Mouse (Mus musculus) midbrain, embryonic 14.5 days (tissue): ENCODE measurements around the gene E2f1. TPM values are rescaled to one million over a fixed set of nuclear protein-coding genes. Genes with fewer than 3 reads are reported as not detected.

Experiments
- ATAC-seq: fragments of 200-750 bp; cut with Nextera tagmentation; 2 replicates; pipeline ENCODE4 v1.8.0; 2017; ENCODE audit warnings: moderate number of reproducible peaks, moderate library complexity; ENCODE audit not compliant: low FRiP score, low TSS enrichment
- DNase-seq: peaks from one replicate; pipeline ENCODE4 v3.0.0-alpha.2; 2015
- H3K27ac ChIP-seq: fragments of 300-500 bp; sonication (generic); replicated peaks from 2 replicates; pipeline ENCODE4 v1.5.1; 2014; ENCODE audit warnings: mild to moderate bottlenecking, low read depth, low read length, moderate library complexity
- H3K27me3 ChIP-seq: fragments of 300-500 bp; sonication (generic); 2 replicates; pipeline ENCODE4 v1.6.1; 2014; ENCODE audit warnings: low read length, control low read depth, mixed read lengths; ENCODE audit not compliant: control insufficient read depth, insufficient read depth
- H3K36me3 ChIP-seq: fragments of 300-500 bp; sonication (generic); 2 replicates; pipeline ENCODE4 v1.6.1; 2014; ENCODE audit warnings: low read length, control low read depth; ENCODE audit not compliant: control insufficient read depth, insufficient read depth
- H3K4me1 ChIP-seq: fragments of 300-500 bp; sonication (generic); 2 replicates; pipeline ENCODE4 v1.6.1; 2014; ENCODE audit warnings: mild to moderate bottlenecking, antibody characterized with exemption, low read length, control low read depth; ENCODE audit not compliant: control insufficient read depth, insufficient read depth
- H3K4me2 ChIP-seq: fragments of 300-500 bp; sonication (generic); 2 replicates; pipeline ENCODE4 v1.6.1; 2014; ENCODE audit warnings: mild to moderate bottlenecking, low read length, moderate library complexity
- H3K4me3 ChIP-seq: fragments of 300-500 bp; sonication (generic); replicated peaks from 2 replicates; pipeline ENCODE4 v1.5.1; 2014; ENCODE audit warnings: low read depth, low read length
- H3K9ac ChIP-seq: fragments of 300-500 bp; sonication (generic); replicated peaks from 2 replicates; pipeline ENCODE4 v1.6.1; 2014; ENCODE audit warnings: mild to moderate bottlenecking, low read length, moderate library complexity
- H3K9me3 ChIP-seq: fragments of 300-500 bp; sonication (generic); 2 replicates; pipeline ENCODE4 v1.6.1; 2016; ENCODE audit warnings: low read length, control low read depth, mixed read lengths; ENCODE audit not compliant: control insufficient read depth
- WGBS: fragments of 180-500 bp; shearing (Covaris S2); extraction: QIAGEN DNeasy Blood & Tissue Kit; methylation state at CpG from one replicate; pipeline ENCODE4 v1.1.7; 2014; 5-methylcytosine and 5-hydroxymethylcytosine counted together
- polyA plus RNA-seq: library from polyadenylated mRNA; unstranded; fragments of >200 nt; fragmentation: Nextera tagmentation; extraction: Ambion mirVana; gene quantifications from 2 replicates; pipeline ENCODE4 v1.2.1, GENCODE M21; 2014

E2f1 gene
- polyA plus RNA-seq, 1 experiment from 2014 or later, result 3.2 TPM

DNA sequence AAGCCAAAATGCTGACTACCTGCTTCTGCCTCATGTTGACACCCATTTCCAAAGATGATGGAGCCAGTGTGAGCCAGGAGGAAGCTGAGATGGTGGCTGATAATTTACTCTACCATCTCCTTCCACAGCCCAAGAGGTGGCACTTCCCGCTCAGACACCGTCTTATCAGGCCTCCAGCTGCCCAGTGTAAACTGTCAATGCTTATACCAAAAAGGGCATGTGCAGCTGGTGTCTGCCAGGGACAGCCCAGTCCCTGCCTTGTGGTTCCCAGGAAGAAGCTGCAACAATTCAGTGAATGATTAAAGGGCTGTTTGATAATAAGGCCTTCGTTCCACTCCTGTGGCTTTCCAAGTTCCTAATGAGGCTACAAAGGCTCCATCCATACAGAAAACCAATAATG is 31.0 kb downstream of the E2f1 start:
- Histone ChIP-seq H3K4me3 (no peak overlapping the region), H3K27ac (peak overlapping the region; percentile 37; the same call in 1 of the 2 replicates), H3K9me3 (no peaks in the 10 kb centered on the region), H3K4me2 (no peak overlapping the region), H3K9ac (no peak overlapping the region; the same call in 1 of the 2 replicates), H3K4me1 (peaks cover 4% of the 10 kb centered on the region; the same call in 1 of the 2 replicates), H3K36me3 (peaks cover 27% of the 10 kb centered on the region), H3K27me3 (no peaks in the 10 kb centered on the region)
- WGBS, result 58% methylated on average over 3 of the region's 3 CpGs
- no peak for ATAC-seq
- no peak for DNase-seq

DNA sequence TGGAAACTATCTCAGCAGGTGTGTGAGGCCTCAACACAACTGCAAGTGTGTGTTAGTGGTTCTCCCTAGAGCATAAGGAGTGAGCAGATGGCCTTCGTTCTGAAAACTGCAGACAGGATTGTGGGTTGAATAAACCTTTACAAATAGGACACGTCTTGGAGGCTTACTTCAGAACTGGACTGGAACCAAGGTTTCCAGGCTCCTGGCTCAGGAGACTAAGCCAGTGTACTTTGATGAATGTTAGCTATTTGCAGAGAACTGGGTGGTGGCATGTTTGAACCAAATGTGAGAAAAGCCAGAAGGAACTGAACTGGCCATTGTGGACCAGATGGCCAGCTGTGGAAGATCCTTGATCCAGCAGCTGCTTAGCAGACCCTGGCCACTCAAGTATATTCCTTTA is 31.4 kb downstream of the E2f1 start:
- DNase-seq (no peak), ATAC-seq (no peak)
- Histone ChIP-seq H3K4me1 (peaks cover 6% of the 10 kb centered on the region; the same call in 1 of the 2 replicates), H3K27me3 (no peaks in the 10 kb centered on the region), H3K4me3 (no peak overlapping the region), H3K27ac (peak overlapping the region; percentile 37; the same call in 1 of the 2 replicates), H3K4me2 (no peak overlapping the region), H3K9me3 (no peaks in the 10 kb centered on the region), H3K9ac (no peak overlapping the region; the same call in 1 of the 2 replicates), H3K36me3 (peaks cover 29% of the 10 kb centered on the region)
- WGBS, result 51% methylated on average over 2 of the region's 2 CpGs

DNA sequence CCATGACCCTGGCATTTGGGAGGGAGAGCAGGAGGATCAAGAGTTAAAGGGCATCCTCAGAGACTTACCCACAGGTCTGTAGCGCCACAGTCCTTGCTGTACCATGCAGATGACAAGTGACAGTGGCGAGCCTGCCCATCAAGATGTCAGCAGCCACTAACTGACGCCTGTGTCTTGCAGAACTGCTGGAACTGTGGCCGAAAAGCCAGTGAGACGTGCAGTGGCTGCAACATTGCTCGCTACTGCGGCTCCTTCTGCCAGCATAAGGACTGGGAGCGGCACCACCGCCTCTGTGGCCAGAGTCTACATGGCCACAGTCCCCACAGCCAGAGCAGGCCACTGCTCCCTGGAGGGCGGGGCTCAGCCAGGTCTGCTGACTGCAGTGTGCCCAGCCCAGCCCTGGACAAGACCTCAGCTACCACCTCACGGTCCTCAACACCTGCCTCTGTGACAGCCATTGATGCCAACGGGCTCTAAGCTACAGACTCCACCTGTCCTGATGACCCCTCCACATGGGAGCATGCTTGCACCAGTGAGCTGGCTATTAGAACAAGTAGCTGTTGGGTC is 34.9 kb downstream of the E2f1 start:
- H3K4me2 ChIP-seq, result no peak overlapping the region
- no peaks in the 10 kb centered on the region for H3K9me3 ChIP-seq
- peaks cover 55% of the 10 kb centered on the region for H3K36me3 ChIP-seq
- no peak overlapping the region for H3K27ac ChIP-seq
- peaks cover 7% of the 10 kb centered on the region; the same call in 1 of the 2 replicates for H3K4me1 ChIP-seq
- H3K4me3 ChIP-seq, result no peak overlapping the region
- DNase-seq (no peak), ATAC-seq (no peak)
- no peak overlapping the region; the same call in 1 of the 2 replicates for H3K9ac ChIP-seq
- H3K27me3 ChIP-seq, result no peaks in the 10 kb centered on the region
- 95% methylated on average over 12 of the region's 12 CpGs for WGBS

DNA sequence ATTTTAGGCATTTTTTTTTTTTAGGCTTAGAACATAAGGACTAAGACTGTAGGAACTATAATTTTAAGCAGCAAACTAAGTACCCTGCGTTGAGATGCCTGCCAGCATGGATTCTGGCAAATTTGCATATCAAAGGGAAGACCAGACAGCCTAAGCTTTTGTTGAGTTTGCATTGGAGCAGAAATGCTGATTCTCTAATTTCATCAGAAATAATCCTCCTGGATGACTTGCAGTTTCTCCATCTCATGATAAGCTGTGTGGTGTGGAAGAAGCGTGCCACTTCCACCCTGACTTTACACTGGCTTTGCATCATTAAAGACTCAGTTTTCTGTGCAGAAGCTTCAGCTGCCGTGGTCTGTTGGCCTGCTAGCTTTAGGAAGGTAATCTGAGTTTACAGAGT is 36.8 kb downstream of the E2f1 start:
- 0 out of 2 replicates have a peak, but pooled peaks cover 3% of the 10 kb centered on the region for H3K4me1 ChIP-seq
- no peaks in the 10 kb centered on the region for H3K9me3 ChIP-seq
- H3K27ac ChIP-seq, result peak overlapping the region; percentile 67
- no peaks in the 10 kb centered on the region for H3K27me3 ChIP-seq
- WGBS, result 18% methylated on average over 3 of the region's 3 CpGs
- H3K4me2 ChIP-seq, result no peak overlapping the region
- no peak overlapping the region for H3K4me3 ChIP-seq
- no peak overlapping the region for H3K9ac ChIP-seq
- DNase-seq (peak; percentile 73), ATAC-seq (no peak)
- peaks cover 67% of the 10 kb centered on the region for H3K36me3 ChIP-seq

DNA sequence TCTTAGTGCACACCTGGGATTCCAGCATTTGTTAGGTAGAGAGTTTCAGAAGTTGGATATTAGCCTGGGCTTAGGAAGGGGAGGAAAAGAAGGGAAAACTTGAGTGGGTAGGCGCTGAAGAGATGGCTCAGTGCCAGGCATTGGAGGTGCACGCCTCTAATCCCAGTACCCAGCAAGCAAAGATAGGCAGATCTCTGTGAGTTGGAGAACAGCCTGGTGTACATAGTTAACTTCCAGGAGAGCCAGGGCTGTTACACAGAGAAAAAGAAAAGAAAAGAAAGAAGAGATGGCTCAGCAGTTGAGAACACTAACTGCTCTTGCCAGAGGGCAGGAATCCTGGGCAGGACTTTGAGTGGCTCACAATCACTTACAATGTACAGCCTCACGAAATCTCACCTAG is 43.2 kb downstream of the E2f1 start:
- ATAC-seq, result no peak
- DNase-seq, result peak; percentile 25

DNA sequence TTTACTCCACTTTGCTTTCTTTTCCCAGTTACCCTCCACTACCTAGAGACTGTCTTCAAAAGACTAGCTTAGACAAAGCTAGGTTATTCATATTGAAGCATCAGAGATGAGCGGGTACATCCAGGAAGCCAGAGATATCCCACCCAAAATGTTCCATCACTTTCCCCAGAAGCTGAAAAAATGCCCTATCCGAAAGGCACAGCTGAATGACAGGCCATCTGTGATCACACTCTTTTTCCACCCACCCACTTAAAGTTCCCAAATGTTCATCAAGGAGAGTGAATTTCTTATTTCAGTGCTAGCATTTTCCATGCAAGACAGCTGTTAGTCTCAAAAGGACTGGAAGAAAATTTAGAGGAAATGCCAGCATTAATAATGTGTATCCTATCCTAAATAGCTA is 44.4 kb downstream of the E2f1 start:
- ATAC-seq (no peak), DNase-seq (no peak)
- Histone ChIP-seq H3K36me3 (peaks cover 66% of the 10 kb centered on the region), H3K9me3 (no peaks in the 10 kb centered on the region), H3K27me3 (no peaks in the 10 kb centered on the region), H3K4me1 (no peaks in the 10 kb centered on the region), H3K9ac (no peak overlapping the region), H3K4me2 (no peak overlapping the region), H3K4me3 (no peak overlapping the region), H3K27ac (no peak overlapping the region)
- 96% methylated on average over 2 of the region's 2 CpGs for WGBS

More for the DNA sequence above, 43.2 kb downstream of the E2f1 start:
- Histone ChIP-seq H3K27me3 (no peaks in the 10 kb centered on the region), H3K9ac (no peak overlapping the region), H3K36me3 (peaks cover 72% of the 10 kb centered on the region), H3K4me2 (no peak overlapping the region), H3K4me3 (no peak overlapping the region), H3K4me1 (no peaks in the 10 kb centered on the region), H3K27ac (no peak overlapping the region), H3K9me3 (no peaks in the 10 kb centered on the region)
- 89% methylated on average over 3 of the region's 3 CpGs for WGBS

DNA sequence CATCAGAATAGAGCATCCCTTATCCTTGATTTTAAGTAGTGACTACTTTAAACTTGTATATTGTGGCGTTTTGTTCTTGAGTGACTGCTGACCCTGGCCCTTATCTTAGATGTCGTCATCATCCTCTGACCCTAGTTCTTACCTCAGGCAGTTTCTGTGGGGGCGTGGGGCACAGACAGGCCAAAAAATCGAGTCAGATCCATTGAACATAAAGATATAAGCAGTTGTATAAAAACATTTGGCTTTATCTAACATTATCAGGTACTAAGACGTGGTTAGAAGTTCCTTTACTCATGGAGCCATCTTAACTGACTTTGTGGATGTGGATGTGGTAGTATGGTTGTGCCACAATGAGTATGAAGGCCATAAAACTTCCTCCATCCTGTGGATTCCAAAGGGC is 47.4 kb downstream of the E2f1 start:
- H3K4me1 ChIP-seq, result no peaks in the 10 kb centered on the region
- DNase-seq (no peak), ATAC-seq (no peak)
- H3K27me3 ChIP-seq, result no peaks in the 10 kb centered on the region
- H3K9me3 ChIP-seq, result no peaks in the 10 kb centered on the region
- no peak overlapping the region for H3K27ac ChIP-seq
- 92% methylated on average over 5 of the region's 5 CpGs for WGBS
- peaks cover 66% of the 10 kb centered on the region for H3K36me3 ChIP-seq
- no peak overlapping the region for H3K4me3 ChIP-seq
- H3K9ac ChIP-seq, result no peak overlapping the region
- H3K4me2 ChIP-seq, result no peak overlapping the region

DNA sequence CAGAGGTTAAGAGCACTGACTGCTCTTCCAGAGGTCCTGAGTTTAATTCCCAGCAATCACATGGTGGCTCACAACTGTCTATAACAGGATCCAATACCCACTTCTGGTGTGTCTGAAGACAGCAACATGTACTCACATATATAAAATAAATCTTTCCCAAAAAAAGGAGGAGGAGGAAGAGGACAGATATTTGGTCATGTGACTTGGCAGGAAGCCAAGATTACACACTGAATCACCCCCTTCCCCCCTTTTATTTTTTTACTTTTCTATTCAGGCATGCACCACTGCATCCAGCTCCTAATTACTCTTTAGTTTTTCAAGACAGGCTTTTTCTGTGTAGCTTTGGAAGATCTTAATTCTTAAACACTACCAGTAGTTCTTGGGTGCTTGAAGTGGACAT is 48.2 kb downstream of the E2f1 start:
- Histone ChIP-seq H3K9ac (no peak overlapping the region), H3K4me2 (no peak overlapping the region), H3K27me3 (no peaks in the 10 kb centered on the region), H3K4me1 (no peaks in the 10 kb centered on the region), H3K36me3 (peaks cover 73% of the 10 kb centered on the region), H3K9me3 (no peaks in the 10 kb centered on the region), H3K4me3 (no peak overlapping the region), H3K27ac (no peak overlapping the region)
- ATAC-seq (no peak), DNase-seq (no peak)

DNA sequence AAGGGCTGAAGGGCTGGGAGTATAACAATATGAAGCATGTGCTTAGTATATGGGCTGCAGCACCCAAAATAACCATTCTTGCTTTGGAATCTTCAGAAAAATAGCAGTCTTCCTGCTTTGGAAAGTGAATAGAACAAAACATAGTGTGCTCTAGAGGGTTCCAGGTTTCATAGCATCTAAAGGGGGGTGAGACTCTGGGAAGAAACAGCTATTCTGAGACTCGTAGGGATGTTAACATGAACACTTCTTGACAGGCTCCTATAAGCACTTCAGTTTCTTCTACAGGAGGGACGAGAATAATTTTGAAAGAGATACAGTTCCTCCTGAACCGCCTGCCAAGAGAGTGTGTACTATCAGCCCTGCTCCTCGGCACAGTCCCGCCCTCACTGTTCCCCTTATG is 52.3 kb downstream of the E2f1 start:
- 93% methylated on average over 5 of the region's 5 CpGs for WGBS
- ATAC-seq, result no peak

More for the DNA sequence above, 52.3 kb downstream of the E2f1 start:
- no peak for DNase-seq
- H3K9ac ChIP-seq, result no peak overlapping the region
- H3K4me1 ChIP-seq, result no peaks in the 10 kb centered on the region
- no peaks in the 10 kb centered on the region for H3K9me3 ChIP-seq
- H3K4me2 ChIP-seq, result no peak overlapping the region
- H3K36me3 ChIP-seq, result peaks cover 50% of the 10 kb centered on the region
- no peak overlapping the region for H3K4me3 ChIP-seq
- H3K27me3 ChIP-seq, result no peaks in the 10 kb centered on the region
- no peak overlapping the region for H3K27ac ChIP-seq
